Mouse (Mus musculus) megakaryocyte, embryonic 14.5 days (primary cell): ENCODE data around the gene Cd101.

ENCODE experiments used
- FLI1 ChIP-seq: IDR thresholded peaks from 2 replicates; pipeline ENCODE4 v1.6.1; 2012; ENCODE audit warnings: low read length, inconsistent platforms, mixed read lengths
- GATA1 ChIP-seq: IDR thresholded peaks from 3 replicates; pipeline ENCODE4 v1.6.1; 2012; ENCODE audit warnings: mixed read lengths, low read length, inconsistent platforms, borderline replicate concordance

GRCm38 (mm10) chr3:100993718-100994117 lies 35.6 kb downstream of the Cd101 start:
- TF ChIP-seq GATA1 = no peak
- TF ChIP-seq FLI1 = no peak
